Mouse (Mus musculus) cerebellum, adult (tissue): Measurements from ENCODE around the gene Susd3.

Experiments
- ATAC-seq: cut with Nextera tagmentation; 2 replicates; pipeline ENCODE4 v1.9.2; 2017; ENCODE audit warnings: mild to moderate bottlenecking, moderate library complexity, mixed read lengths; ENCODE audit not compliant: insufficient number of reproducible peaks, low FRiP score, low TSS enrichment

Gene Susd3

GRCm38 (mm10) chr13:49214454-49214853, 34.1 kb downstream of the Susd3 start:
- ATAC-seq = no peak

GRCm38 (mm10) chr13:49213531-49213932, 35.0 kb downstream of the Susd3 start:
- ATAC-seq = peak; percentile 40

GRCm38 (mm10) chr13:49212711-49213500, 35.6 kb downstream of the Susd3 start:
- ATAC-seq = no peak

- no peak for ATAC-seq
These were observed 39.2 kb downstream of the Susd3 start for GRCm38 (mm10) chr13:49209306-49209705.

GRCm38 (mm10) chr13:49206341-49206740, 42.2 kb downstream of the Susd3 start:
- ATAC-seq = no peak

- ATAC-seq = peak; percentile 56; the same call in 1 of the 2 replicates
These were observed 43.0 kb downstream of the Susd3 start for GRCm38 (mm10) chr13:49205381-49205998.

- no peak for ATAC-seq
These were observed 46.0 kb downstream of the Susd3 start for GRCm38 (mm10) chr13:49202556-49202955.

- ATAC-seq = no peak
These were observed 47.8 kb downstream of the Susd3 start for GRCm38 (mm10) chr13:49200688-49201087.

GRCm38 (mm10) chr13:49199891-49200290, 48.6 kb downstream of the Susd3 start:
- no peak for ATAC-seq

- ATAC-seq = no peak
These were observed 49.8 kb downstream of the Susd3 start for GRCm38 (mm10) chr13:49198734-49199133.

- ATAC-seq = no peak
These were observed 51.7 kb downstream of the Susd3 start for GRCm38 (mm10) chr13:49196766-49197165.

GRCm38 (mm10) chr13:49196211-49196610, 52.3 kb downstream of the Susd3 start:
- ATAC-seq = no peak

- ATAC-seq = no peak
These were observed 52.9 kb downstream of the Susd3 start for GRCm38 (mm10) chr13:49195651-49196050.

- ATAC-seq = no peak
These were observed 53.7 kb downstream of the Susd3 start for GRCm38 (mm10) chr13:49194811-49195210.

- no peak for ATAC-seq
These were observed 54.9 kb downstream of the Susd3 start for GRCm38 (mm10) chr13:49193650-49194049.

- ATAC-seq = no peak
These were observed 56.2 kb downstream of the Susd3 start for GRCm38 (mm10) chr13:49192156-49192855.

- no peak for ATAC-seq
These were observed 56.9 kb downstream of the Susd3 start for GRCm38 (mm10) chr13:49191673-49192035.

GRCm38 (mm10) chr13:49190876-49191672, 57.4 kb downstream of the Susd3 start:
- ATAC-seq = no peak

GRCm38 (mm10) chr13:49189970-49190870, 58.3 kb downstream of the Susd3 start:
- ATAC-seq = no peak

- no peak for ATAC-seq
These were observed 59.5 kb downstream of the Susd3 start for GRCm38 (mm10) chr13:49188966-49189360.
